Mouse (Mus musculus) ES-E14 (cell line): ENCODE results near the gene Cdk17.

Experiments used
- CHD2 ChIP-seq: IDR thresholded peaks from 2 replicates; pipeline ENCODE4 v1.6.1; 2014; ENCODE audit warnings: mild to moderate bottlenecking, low read depth, low read length, inconsistent platforms
- HCFC1 ChIP-seq: IDR thresholded peaks from 2 replicates; pipeline ENCODE4 v1.6.1; 2012; ENCODE audit warnings: low read length, inconsistent platforms, borderline replicate concordance; ENCODE audit not compliant: insufficient read depth
- MAFK ChIP-seq: IDR thresholded peaks from 2 replicates; pipeline ENCODE4 v1.6.1; 2014; ENCODE audit warnings: mild to moderate bottlenecking, low read depth, low read length, inconsistent platforms; ENCODE audit not compliant: insufficient read depth
- ZC3H11A ChIP-seq: IDR thresholded peaks from 2 replicates; pipeline ENCODE4 v1.6.1; 2012; ENCODE audit warnings: low read depth, mild to moderate bottlenecking, inconsistent platforms, low read length, borderline replicate concordance
- ZNF384 ChIP-seq: IDR thresholded peaks from 2 replicates; pipeline ENCODE4 v1.6.1; 2012; ENCODE audit warnings: low read depth, low read length, inconsistent platforms

DNA sequence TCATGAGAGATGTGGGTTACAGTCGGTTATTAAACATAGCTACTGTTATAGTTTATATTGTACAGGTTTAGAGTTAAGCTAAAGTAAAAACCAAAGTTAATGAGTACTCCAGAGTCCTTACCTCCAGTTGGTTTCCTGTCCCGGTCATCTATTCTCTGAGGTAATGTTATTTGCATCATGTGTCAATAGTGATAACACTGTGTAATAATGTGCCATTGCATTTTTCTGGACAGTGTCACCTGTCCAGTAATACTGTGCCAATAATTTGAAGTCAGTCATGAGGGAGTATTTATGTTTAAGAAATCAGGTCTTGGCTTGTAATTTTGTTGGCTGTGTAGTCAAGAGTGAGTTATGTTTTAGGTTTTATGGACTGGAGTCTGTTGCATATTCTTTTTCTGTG is 52.0 kb downstream of the Cdk17 start:
- TF ChIP-seq MAFK (no peak), CHD2 (no peak), ZNF384 (no peak), HCFC1 (no peak), ZC3H11A (no peak)
